Mouse (Mus musculus): ENCODE measurements around the gene Peli2. TPM values are rescaled to one million over a fixed set of nuclear protein-coding genes. Genes with fewer than 3 reads are reported as not detected.

The Peli2 gene
- polyA plus RNA-seq, 1 experiment from 2014 or later = 5.9 TPM

DNA sequence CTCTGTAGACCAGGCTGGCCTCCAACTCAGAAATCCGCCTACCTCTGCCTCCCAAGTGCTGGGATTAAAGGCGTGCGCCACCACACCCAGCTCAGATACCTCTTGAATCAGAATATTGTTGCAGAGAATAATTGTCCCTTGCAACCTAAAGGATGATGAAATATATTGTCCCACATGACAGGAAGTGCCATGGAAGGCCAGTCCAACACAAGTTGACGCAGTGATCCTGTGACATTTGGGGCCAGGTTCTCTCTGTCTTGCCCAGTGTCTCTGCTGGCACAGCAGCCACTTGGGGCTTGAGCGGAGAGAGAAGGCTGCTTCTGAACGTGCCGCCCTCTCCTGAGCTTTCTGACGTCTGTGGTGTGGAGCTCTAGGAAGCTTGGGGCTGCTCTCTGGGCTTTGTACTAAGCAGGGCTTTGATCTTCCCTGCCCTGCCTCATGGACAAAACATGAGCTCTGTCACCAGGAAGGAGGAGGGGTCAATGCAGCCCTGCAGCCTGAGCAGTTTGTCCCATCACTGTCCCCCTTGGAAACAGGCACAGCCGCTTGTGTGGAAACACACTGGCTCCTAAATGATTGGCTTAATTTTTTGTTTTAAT lies 130.9 kb downstream of the Peli2 start:
- 76% methylated on average over 9 of the region's 9 CpGs for WGBS
- no peak for DNase-seq (ENCODE audit: low spot score)
- no peak for TF ChIP-seq CTCF (IDR thresholded peaks at IDR 0.05; ENCODE audit: low read depth)

DNA sequence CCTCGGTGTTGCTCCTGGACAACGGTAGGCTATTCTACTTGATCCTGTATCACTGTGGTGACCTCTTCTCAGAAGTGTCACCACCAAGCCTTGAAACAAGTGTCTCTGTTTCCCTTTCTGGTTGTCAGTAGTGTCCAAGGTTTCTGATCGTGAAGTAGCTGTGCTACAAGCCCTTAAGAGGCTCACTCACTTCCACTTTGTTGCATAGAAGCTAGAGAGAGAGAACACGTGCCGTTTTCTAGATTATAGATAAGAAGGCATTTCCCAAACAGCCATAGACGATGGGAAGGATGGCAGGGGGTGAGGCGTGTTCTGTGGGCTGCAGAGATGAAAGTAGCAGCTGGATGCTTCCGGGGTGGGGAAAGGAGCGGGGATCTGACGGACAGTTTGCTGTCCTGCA lies 132.6 kb downstream of the Peli2 start:
- H3K9me3 ChIP-seq (ENCODE audit: control insufficient read depth, low read length) = no peaks in the 10 kb centered on the region
- H3K4me3 ChIP-seq (ENCODE audit: low read depth, low read length) = no peak overlapping the region
- TF ChIP-seq EP300 (optimal IDR thresholded peaks at IDR 0.05) (no peak), CTCF (IDR thresholded peaks at IDR 0.05; ENCODE audit: low read depth) (no peak)
- H3K36me3 ChIP-seq (ENCODE audit: control insufficient read depth, insufficient read depth, low read length) = peaks cover 8% of the 10 kb centered on the region; the same call in 1 of the 2 replicates
- H3K27ac ChIP-seq (replicated peaks) = no peak overlapping the region
- H3K4me1 ChIP-seq (replicated peaks; ENCODE audit: control insufficient read depth, insufficient read depth) = no peaks in the 10 kb centered on the region
- H3K9ac ChIP-seq (ENCODE audit: low read length) = no peak overlapping the region
- ATAC-seq (ENCODE audit: low FRiP score, low TSS enrichment) (no peak), DNase-seq (ENCODE audit: low spot score) (no peak)
- H3K4me2 ChIP-seq (replicated peaks; ENCODE audit: low read depth) = no peak overlapping the region
- 70% methylated on average over 10 of the region's 10 CpGs for WGBS
- no peaks in the 10 kb centered on the region for H3K27me3 ChIP-seq (ENCODE audit: control insufficient read depth, insufficient read depth, low read length)

More for the DNA sequence above, 130.9 kb downstream of the Peli2 start:
- ATAC-seq (ENCODE audit: low FRiP score, low TSS enrichment) = no peak
- Histone ChIP-seq H3K36me3 (ENCODE audit: control insufficient read depth, insufficient read depth, low read length) (peaks cover 8% of the 10 kb centered on the region; the same call in 1 of the 2 replicates), H3K4me2 (replicated peaks; ENCODE audit: low read depth) (no peak overlapping the region), H3K9me3 (ENCODE audit: control insufficient read depth, low read length) (no peaks in the 10 kb centered on the region), H3K27ac (replicated peaks) (no peak overlapping the region), H3K27me3 (ENCODE audit: control insufficient read depth, insufficient read depth, low read length) (no peaks in the 10 kb centered on the region), H3K4me1 (replicated peaks; ENCODE audit: control insufficient read depth, insufficient read depth) (no peaks in the 10 kb centered on the region), H3K9ac (ENCODE audit: low read length) (no peak overlapping the region), H3K4me3 (ENCODE audit: low read depth, low read length) (no peak overlapping the region)

- Histone ChIP-seq H3K9ac (ENCODE audit: low read length) (no peak overlapping the region), H3K27me3 (ENCODE audit: control insufficient read depth, insufficient read depth, low read length) (no peaks in the 10 kb centered on the region), H3K9me3 (ENCODE audit: control insufficient read depth, low read length) (no peaks in the 10 kb centered on the region), H3K4me2 (replicated peaks; ENCODE audit: low read depth) (no peak overlapping the region), H3K27ac (replicated peaks) (no peak overlapping the region), H3K4me3 (ENCODE audit: low read depth, low read length) (no peak overlapping the region), H3K36me3 (ENCODE audit: control insufficient read depth, insufficient read depth, low read length) (peaks cover 8% of the 10 kb centered on the region; the same call in 1 of the 2 replicates), H3K4me1 (replicated peaks; ENCODE audit: control insufficient read depth, insufficient read depth) (no peaks in the 10 kb centered on the region)
- TF ChIP-seq CTCF (IDR thresholded peaks at IDR 0.05; ENCODE audit: low read depth) (no peak), EP300 (optimal IDR thresholded peaks at IDR 0.05) (no peak)
- 93% methylated on average over 8 of the region's 8 CpGs for WGBS
- ATAC-seq (ENCODE audit: low FRiP score, low TSS enrichment) = no peak
- DNase-seq (ENCODE audit: low spot score) = no peak
These were observed 134.1 kb downstream of the Peli2 start for GRCm38 (mm10) chr14:48254696-48255095.

DNA sequence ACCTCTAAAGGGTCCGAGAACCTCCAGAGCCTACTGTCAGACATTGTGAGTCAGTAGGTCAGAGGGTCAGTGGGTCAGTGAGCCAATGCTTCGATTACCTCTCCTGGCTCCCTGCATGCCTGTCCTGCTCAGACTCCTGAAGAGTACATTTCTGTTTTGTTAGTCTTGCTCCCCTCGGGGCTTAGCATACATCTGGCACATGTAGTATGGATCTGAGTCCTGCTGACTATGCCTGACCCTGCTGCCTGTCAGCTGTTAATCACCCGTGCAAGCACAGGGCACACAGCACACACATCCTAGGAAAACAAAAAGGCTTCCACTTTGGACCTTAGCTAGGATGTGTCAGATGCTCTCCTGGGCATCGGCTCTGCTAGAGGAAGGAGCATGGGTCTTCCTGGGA lies 134.7 kb downstream of the Peli2 start:
- 61% methylated on average over 5 of the region's 5 CpGs for WGBS
- Histone ChIP-seq H3K27ac (replicated peaks) (no peak overlapping the region), H3K9me3 (ENCODE audit: control insufficient read depth, low read length) (no peaks in the 10 kb centered on the region), H3K4me3 (ENCODE audit: low read depth, low read length) (no peak overlapping the region), H3K4me2 (replicated peaks; ENCODE audit: low read depth) (no peak overlapping the region), H3K27me3 (ENCODE audit: control insufficient read depth, insufficient read depth, low read length) (no peaks in the 10 kb centered on the region), H3K9ac (ENCODE audit: low read length) (no peak overlapping the region), H3K4me1 (replicated peaks; ENCODE audit: control insufficient read depth, insufficient read depth) (no peaks in the 10 kb centered on the region), H3K36me3 (ENCODE audit: control insufficient read depth, insufficient read depth, low read length) (peaks cover 8% of the 10 kb centered on the region; the same call in 1 of the 2 replicates)
- no peak for DNase-seq (ENCODE audit: low spot score)
- TF ChIP-seq CTCF (IDR thresholded peaks at IDR 0.05; ENCODE audit: low read depth) = no peak
- TF ChIP-seq EP300 (optimal IDR thresholded peaks at IDR 0.05) = no peak
- ATAC-seq (ENCODE audit: low FRiP score, low TSS enrichment) = no peak

GRCm38 (mm10) chr14:48257759-48258158 lies 137.1 kb downstream of the Peli2 start:
- no peak overlapping the region for H3K4me3 ChIP-seq (ENCODE audit: low read depth, low read length)
- no peak overlapping the region for H3K27ac ChIP-seq (replicated peaks)
- WGBS = 61% methylated on average over 7 of the region's 7 CpGs
- no peak for ATAC-seq (ENCODE audit: low FRiP score, low TSS enrichment)
- H3K36me3 ChIP-seq (ENCODE audit: control insufficient read depth, insufficient read depth, low read length) = peaks cover 4% of the 10 kb centered on the region; the same call in 1 of the 2 replicates
- TF ChIP-seq CTCF (IDR thresholded peaks at IDR 0.05; ENCODE audit: low read depth) (no peak), EP300 (optimal IDR thresholded peaks at IDR 0.05) (no peak)
- H3K4me2 ChIP-seq (replicated peaks; ENCODE audit: low read depth) = no peak overlapping the region
- no peak for DNase-seq (ENCODE audit: low spot score)
- no peak overlapping the region for H3K9ac ChIP-seq (ENCODE audit: low read length)
- H3K4me1 ChIP-seq (replicated peaks; ENCODE audit: control insufficient read depth, insufficient read depth) = no peaks in the 10 kb centered on the region
- no peaks in the 10 kb centered on the region for H3K9me3 ChIP-seq (ENCODE audit: control insufficient read depth, low read length)
- H3K27me3 ChIP-seq (ENCODE audit: control insufficient read depth, insufficient read depth, low read length) = no peaks in the 10 kb centered on the region

DNA sequence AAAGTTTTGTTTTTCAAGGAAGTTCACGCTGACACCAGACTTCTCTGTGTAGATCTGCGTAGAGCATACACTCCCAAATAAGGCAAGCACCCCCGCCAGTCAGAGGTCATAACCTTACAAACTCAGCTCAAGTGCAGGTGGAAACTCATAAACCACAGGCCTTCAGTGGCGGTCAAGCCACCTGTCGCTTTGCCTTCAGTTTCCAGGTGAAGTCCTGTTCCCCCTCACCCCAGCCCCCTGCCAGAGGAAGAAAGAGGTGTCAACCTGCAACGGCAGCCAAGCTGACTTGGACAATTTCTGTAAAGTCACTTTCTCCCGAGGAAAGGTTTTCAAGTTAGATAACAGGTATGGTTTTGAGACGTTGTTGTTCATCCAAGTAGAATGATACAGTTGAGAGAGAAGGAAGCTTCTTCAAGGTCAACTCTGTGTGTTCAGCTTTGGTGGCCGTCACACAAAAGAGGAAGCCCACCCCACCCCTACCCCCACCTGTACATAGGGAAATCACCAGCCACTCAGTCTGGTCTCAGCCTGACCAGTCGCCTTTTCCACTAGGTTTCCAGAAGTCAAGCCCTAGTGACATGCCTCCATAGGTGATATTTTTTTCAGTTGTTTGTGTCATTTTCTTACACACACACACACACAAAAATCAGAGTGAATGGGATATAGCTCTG lies 138.2 kb downstream of the Peli2 start:
- Histone ChIP-seq H3K27me3 (ENCODE audit: control insufficient read depth, insufficient read depth, low read length) (no peaks in the 10 kb centered on the region), H3K9me3 (ENCODE audit: control insufficient read depth, low read length) (no peaks in the 10 kb centered on the region), H3K4me3 (ENCODE audit: low read depth, low read length) (no peak overlapping the region), H3K36me3 (ENCODE audit: control insufficient read depth, insufficient read depth, low read length) (peaks cover 3% of the 10 kb centered on the region; the same call in 1 of the 2 replicates), H3K4me1 (replicated peaks; ENCODE audit: control insufficient read depth, insufficient read depth) (no peaks in the 10 kb centered on the region), H3K27ac (replicated peaks) (no peak overlapping the region), H3K9ac (ENCODE audit: low read length) (no peak overlapping the region), H3K4me2 (replicated peaks; ENCODE audit: low read depth) (no peak overlapping the region)
- 74% methylated on average over 10 of the region's 10 CpGs for WGBS
- ATAC-seq (ENCODE audit: low FRiP score, low TSS enrichment) (no peak), DNase-seq (ENCODE audit: low spot score) (no peak)
- no peak for TF ChIP-seq CTCF (IDR thresholded peaks at IDR 0.05; ENCODE audit: low read depth)
- TF ChIP-seq EP300 (optimal IDR thresholded peaks at IDR 0.05) = no peak

Data from stomach, postnatal 0 days (tissue).